ENCODE assay signal across 9 mouse cellular contexts in genomic region chr7:65155628-65156513, GRCm38 (mm10). TPM values are rescaled to one million over a fixed set of nuclear protein-coding genes. Genes with fewer than 3 reads are reported as not detected.
DNase-seq lines count a peak whose midpoint lies in the region; ATAC-seq and TF ChIP-seq lines count a peak whose summit lies in the region.
"Had no signal": no experiment of that assay in that cellular context is flagged by ENCODE, and none has a peak within 500 bp of the region (broad histone marks: within the 10 kb centered on the region; RNA-seq: fewer than 3 reads in every experiment).

No protein-coding gene starts in this region.

- WGBS in heart, embryonic 16.5 days = under 1% methylated on average over 106 of the region's 122 CpGs
- 4% methylated on average over 115 of the region's 122 CpGs for WGBS in small intestine, adult 2 months
- 5% methylated on average over 121 of the region's 122 CpGs for WGBS in thymus, adult 2 months

- peak overlapping the region; percentile 100 for H3K4me2 ChIP-seq in heart, embryonic 16.5 days (ENCODE audit: low read depth, low read length)

- no peak for TF ChIP-seq CTCF in E14TG2a.4 (conservative IDR thresholded peaks at IDR 0.05; ENCODE audit: low read length)
- no peak for TF ChIP-seq CTCF in G1E (IDR thresholded peaks at IDR 0.05; ENCODE audit: low read depth, low read length)
- no peak for TF ChIP-seq CTCF in small intestine, adult 2 months (IDR thresholded peaks at IDR 0.05; ENCODE audit: extremely low read depth, insufficient read length, insufficient replicate concordance, low read depth, low read length)
- no peak for TF ChIP-seq CTCF in thymus, adult 2 months (IDR thresholded peaks at IDR 0.05; ENCODE audit: borderline replicate concordance, control insufficient read depth, extremely low read depth, insufficient read depth, low read length, poor library complexity)

- H3K27me3 ChIP-seq in E14TG2a.4 (ENCODE audit: insufficient read depth, low read length) (peaks cover 56% of the 10 kb centered on the region), G1E (ENCODE audit: insufficient read depth, low read length) (no peaks in the 10 kb centered on the region)
- H3K27me3 ChIP-seq in heart, embryonic 16.5 days (ENCODE audit: control insufficient read depth, insufficient read depth, low read length) = peaks cover 50% of the 10 kb centered on the region
- H3K27me3 ChIP-seq in small intestine, adult 2 months (ENCODE audit: control insufficient read depth, insufficient read depth, low read length) = peaks cover 22% of the 10 kb centered on the region
- H3K27me3 ChIP-seq in thymus, adult 2 months (ENCODE audit: control insufficient read depth, insufficient read depth, low read length) = peaks cover 5% of the 10 kb centered on the region; the same call in 1 of the 2 replicates

- H3K4me1 ChIP-seq in E14TG2a.4 (replicated peaks; ENCODE audit: low read depth, low read length) (peaks cover 23% of the 10 kb centered on the region), G1E (ENCODE audit: insufficient read depth, low read depth, low read length) (no peaks in the 10 kb centered on the region)
- 0 out of 2 replicates have a peak, but pooled peaks cover 3% of the 10 kb centered on the region for H3K4me1 ChIP-seq in heart, embryonic 16.5 days (ENCODE audit: control insufficient read depth, insufficient read depth, low read length)
- no peaks in the 10 kb centered on the region for H3K4me1 ChIP-seq in small intestine, adult 2 months (ENCODE audit: control insufficient read depth, insufficient read depth, insufficient read length, low read length)
- no peaks in the 10 kb centered on the region for H3K4me1 ChIP-seq in thymus, adult 2 months (replicated peaks; ENCODE audit: control insufficient read depth, insufficient read depth, low read length)

- no peak overlapping the region for H3K27ac ChIP-seq in heart, embryonic 16.5 days (ENCODE audit: low read length)
- H3K27ac ChIP-seq in small intestine, adult 2 months (ENCODE audit: insufficient read depth, low read depth, low read length) = no peak overlapping the region
- H3K27ac ChIP-seq in thymus, adult 2 months (ENCODE audit: control insufficient read depth, insufficient read depth, low read length) = no peak overlapping the region

- H3K9me3 ChIP-seq in E14TG2a.4 (ENCODE audit: low read length) (peaks cover 6% of the 10 kb centered on the region), G1E (replicated peaks) (peaks cover 14% of the 10 kb centered on the region)
- peaks cover 2% of the 10 kb centered on the region for H3K9me3 ChIP-seq in heart, embryonic 16.5 days (replicated peaks; ENCODE audit: control insufficient read depth, low read length)

- H3K9ac ChIP-seq in heart, embryonic 16.5 days (ENCODE audit: low read length) = peak overlapping the region; percentile 67

- no peak for TF ChIP-seq POLR2A in small intestine, adult 2 months (IDR thresholded peaks at IDR 0.05; ENCODE audit: low read depth, low read length)
- no peak for TF ChIP-seq POLR2A in thymus, adult 2 months (IDR thresholded peaks at IDR 0.05; ENCODE audit: control insufficient read depth, extremely low read depth, insufficient read depth, low read length, poor library complexity)

- H3K4me3 ChIP-seq in E14TG2a.4 (replicated peaks; ENCODE audit: low read length) = peak overlapping the region; percentile 91
- H3K4me3 ChIP-seq in G1E (ENCODE audit: low read depth, low read length) = peak overlapping the region; percentile 30; the same call in 1 of the 2 replicates
- H3K4me3 ChIP-seq in heart, embryonic 16.5 days (ENCODE audit: low read length) = peak overlapping the region; percentile 65
- H3K4me3 ChIP-seq in small intestine, adult 2 months (ENCODE audit: low read depth, low read length) = peak overlapping the region; percentile 53
- no peak overlapping the region for H3K4me3 ChIP-seq in thymus, adult 2 months (ENCODE audit: control insufficient read depth, insufficient read depth, low read length)

- ATAC-seq in G1E (ENCODE audit: extremely low read depth, insufficient number of reproducible peaks, low FRiP score, poor library complexity, severe bottlenecking) = no peak
- peak; percentile 57; the same call in 1 of the 2 replicates for ATAC-seq in heart, embryonic 16.5 days (replicated peaks; ENCODE audit: extremely low read depth, insufficient read depth, low FRiP score)

- H3K36me3 ChIP-seq in E14TG2a.4 (ENCODE audit: insufficient read depth, low read length) (no peaks in the 10 kb centered on the region), G1E (replicated peaks) (no peaks in the 10 kb centered on the region)
- no peaks in the 10 kb centered on the region for H3K36me3 ChIP-seq in heart, embryonic 16.5 days (ENCODE audit: control insufficient read depth, insufficient read depth)
- no peaks in the 10 kb centered on the region; the same call in 1 of the 2 replicates for H3K36me3 ChIP-seq in small intestine, adult 2 months (ENCODE audit: control insufficient read depth, insufficient read depth, low read length)
- no peaks in the 10 kb centered on the region for H3K36me3 ChIP-seq in thymus, adult 2 months (ENCODE audit: control insufficient read depth, insufficient read depth, low read length)

- DNase-seq in G1E (ENCODE audit: low spot score) = no peak
- DNase-seq in embryo, embryonic 11.5 days (ENCODE audit: low read depth, low spot score) = peak; percentile 32
- peak; percentile 33 to 61 for DNase-seq in layer of hippocampus, postnatal 25 days (ENCODE audit: extremely low spot score in 1 of 2, low spot score in 1 of 2)
- peak; percentile 11 for DNase-seq in lung, postnatal 36 days
- no peak for DNase-seq in thymus, adult 2 months

RNA-seq across cellular contexts. Expression of gene Fam189a1, which starts 0.5 kb away (rescaled TPM):
- total RNA-seq in G1E (2014; fragmentation: Nextera tagmentation) (not detected in 2 replicates), G1E (2017) (0.12 and 0.16 TPM in 2 replicates)
- polyA plus RNA-seq in G1E (2012) = not detected in 2 replicates
- polyA plus RNA-seq in heart, embryonic 16.5 days (2015; fragmentation: Nextera tagmentation; extraction: Ambion mirVana) = 0.15 and 0.26 TPM in 2 replicates
- total RNA-seq in layer of hippocampus, postnatal 25 days (2021) = 10 to 100 TPM; 67.9 to 73.6 TPM
- 1.1 and 4.3 TPM in 2 replicates for polyA plus RNA-seq in small intestine, adult 2 months (2012; rRNA removed)
- 1.6 and 1.9 TPM in 2 replicates for polyA plus RNA-seq in thymus, adult 2 months (2012; rRNA removed)
- total RNA-seq: neutrophil, adult 5-6 weeks had no signal

Comparison
In these comparisons a context has a peak if more than half of its experiments do, and no peak if none do; other contexts are left out.
1. DNase-seq: peak in embryo, embryonic 11.5 days (single experiment), layer of hippocampus, postnatal 25 days (2 of 2) and lung, postnatal 36 days (single experiment); none in G1E (single experiment) and thymus, adult 2 months (single experiment).